Mouse (Mus musculus) limb, embryonic 13.5 days (tissue): ENCODE measurements at regions not wholly inside any gene's neighbourhood (a gene's known extent, or its start where the extent isn't known, plus 50 kb on each side); places are given as distances from the start of the nearest gene placed in this dataset.

Experiments
- ATAC-seq: fragments of 200-750 bp; cut with Nextera tagmentation; 2 replicates; pipeline ENCODE4 v1.8.0; 2017; ENCODE audit warnings: low read depth, moderate number of reproducible peaks, moderate TSS enrichment; ENCODE audit not compliant: low FRiP score
- H3K27ac ChIP-seq: fragments of 300-500 bp; sonication (generic); 2 replicates; pipeline ENCODE4 v1.5.1; 2015; ENCODE audit warnings: inconsistent platforms, mild to moderate bottlenecking, moderate library complexity
- H3K27me3 ChIP-seq: fragments of 300-500 bp; sonication (generic); 2 replicates; pipeline ENCODE4 v1.6.1; 2015; ENCODE audit warnings: mild to moderate bottlenecking, inconsistent platforms
- H3K36me3 ChIP-seq: fragments of 300-500 bp; sonication (generic); 2 replicates; pipeline ENCODE4 v1.6.1; 2015; ENCODE audit warnings: inconsistent platforms, mild to moderate bottlenecking, moderate library complexity
- H3K4me1 ChIP-seq: fragments of 300-500 bp; sonication (generic); 2 replicates; pipeline ENCODE4 v1.6.1; 2015; ENCODE audit warnings: inconsistent platforms
- H3K4me2 ChIP-seq: fragments of 300-500 bp; sonication (generic); replicated peaks from 2 replicates; pipeline ENCODE4 v1.6.1; 2015; ENCODE audit warnings: inconsistent platforms, mild to moderate bottlenecking, moderate library complexity
- H3K4me3 ChIP-seq: fragments of 300-500 bp; sonication (generic); 2 replicates; pipeline ENCODE4 v1.5.1; 2015; ENCODE audit warnings: moderate library complexity, mild to moderate bottlenecking, inconsistent platforms
- H3K9ac ChIP-seq: fragments of 300-500 bp; sonication (generic); 2 replicates; pipeline ENCODE4 v1.6.1; 2015; ENCODE audit warnings: mild to moderate bottlenecking, inconsistent platforms
- H3K9me3 ChIP-seq: fragments of 300-500 bp; sonication (generic); 2 replicates; pipeline ENCODE4 v1.6.1; 2016; ENCODE audit warnings: inconsistent platforms
- WGBS: fragments of 180-500 bp; shearing (Covaris S2); methylation state at CpG from one replicate; pipeline ENCODE4 v1.1.7; 2015; 5-methylcytosine and 5-hydroxymethylcytosine counted together

GRCm38 (mm10) chr10:67658005-67658545 is 109.3 kb upstream of the Ado start:
- Histone ChIP-seq H3K9me3 (no peaks in the 10 kb centered on the region), H3K36me3 (no peaks in the 10 kb centered on the region), H3K27ac (no peak overlapping the region), H3K27me3 (no peaks in the 10 kb centered on the region), H3K4me2 (no peak overlapping the region), H3K4me1 (no peaks in the 10 kb centered on the region), H3K4me3 (no peak overlapping the region), H3K9ac (no peak overlapping the region)
- 76% methylated on average over 4 of the region's 4 CpGs for WGBS
- ATAC-seq: no peak

GRCm38 (mm10) chr10:67657305-67657704 is 108.5 kb upstream of the Ado start:
- Histone ChIP-seq H3K9ac (no peak overlapping the region), H3K9me3 (no peaks in the 10 kb centered on the region), H3K36me3 (no peaks in the 10 kb centered on the region), H3K27me3 (no peaks in the 10 kb centered on the region), H3K4me3 (no peak overlapping the region), H3K4me2 (no peak overlapping the region), H3K4me1 (no peaks in the 10 kb centered on the region), H3K27ac (no peak overlapping the region)
- ATAC-seq: no peak
- WGBS: 72% methylated on average over 2 of the region's 2 CpGs

DNA sequence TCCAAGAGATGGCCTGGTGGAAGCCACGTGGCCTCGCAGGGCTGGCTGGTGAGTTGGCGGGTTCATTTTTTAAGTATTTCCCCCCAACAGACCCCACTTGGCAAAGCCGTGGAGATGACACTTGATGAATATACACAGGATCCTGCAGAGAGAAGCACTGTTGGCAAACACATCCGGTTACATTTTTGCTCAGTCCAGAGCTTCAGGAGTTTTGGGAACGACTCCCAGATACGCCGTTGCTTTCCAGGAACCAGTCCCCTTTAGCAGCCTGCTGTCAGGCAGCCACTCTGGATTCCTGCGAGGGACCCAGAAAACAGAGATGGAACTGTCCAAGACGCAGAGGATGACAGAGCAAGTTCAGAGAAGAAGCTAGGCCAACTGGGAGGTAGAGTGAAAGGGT is 105.8 kb upstream of the Ado start:
- no peaks in the 10 kb centered on the region for H3K4me1 ChIP-seq
- no peaks in the 10 kb centered on the region for H3K9me3 ChIP-seq
- H3K4me3 ChIP-seq: no peak overlapping the region
- ATAC-seq: no peak
- 89% methylated on average over 10 of the region's 10 CpGs for WGBS
- no peak overlapping the region for H3K27ac ChIP-seq
- H3K4me2 ChIP-seq: no peak overlapping the region
- no peaks in the 10 kb centered on the region for H3K36me3 ChIP-seq
- no peaks in the 10 kb centered on the region; the same call in 1 of the 2 replicates for H3K27me3 ChIP-seq
- no peak overlapping the region for H3K9ac ChIP-seq

DNA sequence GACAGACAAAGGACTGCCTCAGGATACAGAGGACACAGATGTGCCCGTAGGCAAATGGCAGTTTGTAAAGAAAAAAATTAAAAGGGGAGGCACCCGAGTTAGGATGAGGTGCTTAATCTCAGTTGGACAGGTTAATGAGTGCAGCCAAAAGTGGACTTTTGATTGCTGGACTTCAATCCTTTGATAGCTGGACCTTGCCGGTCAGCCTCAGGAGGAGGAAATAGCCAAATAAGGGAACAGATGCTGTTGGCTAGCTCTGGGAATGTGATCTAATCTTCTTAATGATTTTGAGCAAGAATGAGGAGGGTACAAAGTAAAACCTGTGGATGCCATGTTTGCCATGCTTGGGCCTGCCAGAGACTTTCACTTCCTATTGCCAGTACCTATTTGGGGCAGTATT is 103.5 kb upstream of the Ado start:
- WGBS: 41% methylated on average over 3 of the region's 3 CpGs
- no peak for ATAC-seq
- H3K27ac ChIP-seq: no peak overlapping the region

GRCm38 (mm10) chr10:67651386-67651785 is 102.6 kb upstream of the Ado start:
- Histone ChIP-seq H3K4me2 (no peak overlapping the region), H3K9me3 (no peaks in the 10 kb centered on the region), H3K4me3 (no peak overlapping the region), H3K27me3 (no peaks in the 10 kb centered on the region; the same call in 1 of the 2 replicates), H3K4me1 (peaks cover 13% of the 10 kb centered on the region), H3K36me3 (no peaks in the 10 kb centered on the region), H3K27ac (no peak overlapping the region), H3K9ac (no peak overlapping the region)
- ATAC-seq: no peak
- WGBS: 88% methylated on average over 2 of the region's 2 CpGs

More for the DNA sequence above, 103.5 kb upstream of the Ado start:
- Histone ChIP-seq H3K4me1 (peaks cover 9% of the 10 kb centered on the region), H3K9me3 (no peaks in the 10 kb centered on the region), H3K4me3 (no peak overlapping the region), H3K9ac (no peak overlapping the region), H3K36me3 (no peaks in the 10 kb centered on the region), H3K4me2 (no peak overlapping the region), H3K27me3 (no peaks in the 10 kb centered on the region; the same call in 1 of the 2 replicates)

- 0 out of 2 replicates have a peak overlapping the region, but pooled peaks have one; percentile 4 for H3K27ac ChIP-seq
- ATAC-seq: peak; percentile 46
- no peaks in the 10 kb centered on the region; the same call in 1 of the 2 replicates for H3K27me3 ChIP-seq
- H3K36me3 ChIP-seq: no peaks in the 10 kb centered on the region
- WGBS: 19% methylated on average over 20 of the region's 20 CpGs
- H3K4me3 ChIP-seq: peak overlapping the region; percentile 32
- peak overlapping the region; percentile 63 for H3K4me2 ChIP-seq
- H3K9me3 ChIP-seq: no peaks in the 10 kb centered on the region
- H3K4me1 ChIP-seq: peaks cover 16% of the 10 kb centered on the region
- no peak overlapping the region for H3K9ac ChIP-seq
Observed at GRCm38 (mm10) chr10:67647777-67648727, 99.3 kb upstream of the Ado start.

DNA sequence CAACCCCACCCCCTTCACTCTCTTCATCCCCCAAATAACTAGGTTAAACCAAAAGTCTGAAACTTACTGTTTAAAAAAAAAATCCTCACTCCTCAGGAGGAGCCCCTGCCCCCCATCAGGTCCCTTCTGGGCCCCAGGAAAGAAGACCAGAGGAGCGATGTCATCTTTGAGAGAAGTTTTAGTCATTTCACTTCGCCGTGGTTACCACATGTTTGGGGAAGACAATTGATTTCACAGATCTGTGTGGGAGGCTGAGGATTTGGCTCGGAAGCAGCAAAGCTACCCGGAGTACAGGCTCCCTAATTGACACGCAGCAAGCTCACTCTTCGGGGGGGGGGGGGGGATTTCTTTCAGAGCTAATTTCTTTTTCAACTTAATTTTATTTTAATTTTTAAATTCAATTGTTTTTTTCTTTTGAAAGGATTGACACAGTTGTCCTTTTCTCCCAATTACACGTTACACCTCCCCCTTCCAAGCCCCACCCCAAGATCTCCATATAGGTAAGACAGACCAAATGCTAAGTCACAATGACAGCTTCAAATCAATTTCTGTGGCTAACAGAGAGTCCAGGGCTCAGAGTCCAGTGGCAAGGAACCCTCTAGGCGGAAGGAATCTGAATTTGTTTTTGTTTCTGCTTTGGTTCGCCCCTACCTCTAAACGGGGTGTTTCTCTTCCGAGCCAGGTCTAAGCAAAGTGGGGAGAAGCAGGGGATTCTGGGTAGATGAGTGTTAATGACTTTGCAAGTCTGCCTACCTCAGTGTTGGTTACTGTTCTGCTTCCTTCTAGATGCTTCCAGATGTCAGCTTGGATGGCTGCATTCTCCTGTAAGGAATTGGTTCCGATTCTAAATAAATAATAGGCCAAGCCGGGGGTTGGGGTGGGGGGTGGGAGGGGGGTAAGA is 98.2 kb upstream of the Ado start:
- no peak overlapping the region for H3K27ac ChIP-seq
- no peaks in the 10 kb centered on the region; the same call in 1 of the 2 replicates for H3K27me3 ChIP-seq
- H3K4me2 ChIP-seq: peak overlapping the region; percentile 63
- H3K4me1 ChIP-seq: peaks cover 16% of the 10 kb centered on the region
- peak; percentile 57; the same call in 1 of the 2 replicates for ATAC-seq
- H3K9me3 ChIP-seq: no peaks in the 10 kb centered on the region
- 5% methylated on average over 14 of the region's 14 CpGs for WGBS
- peak overlapping the region; percentile 32 for H3K4me3 ChIP-seq
- H3K36me3 ChIP-seq: no peaks in the 10 kb centered on the region
- 0 out of 2 replicates have a peak overlapping the region, but pooled peaks have one; percentile 13 for H3K9ac ChIP-seq

DNA sequence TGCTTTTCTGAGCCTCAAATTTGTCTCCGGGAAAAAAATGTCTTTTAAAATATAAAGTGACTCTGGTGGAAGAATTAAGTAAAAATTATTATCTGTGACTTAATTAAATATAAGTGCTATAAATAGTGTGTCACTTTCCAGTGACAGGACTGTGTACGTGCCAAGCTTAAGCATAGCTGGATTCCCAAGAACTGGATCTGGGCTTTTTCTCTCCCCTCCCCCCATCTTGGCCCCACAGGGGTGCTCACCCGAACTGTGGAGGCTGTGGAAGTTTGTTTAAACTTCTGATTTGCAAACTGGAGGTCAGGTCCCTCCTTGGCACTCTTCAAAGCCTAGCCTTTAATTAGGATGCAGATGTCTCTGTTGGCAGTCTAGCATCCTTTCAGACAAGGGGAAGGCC is 97.1 kb upstream of the Ado start:
- Histone ChIP-seq H3K4me1 (peaks cover 16% of the 10 kb centered on the region), H3K36me3 (no peaks in the 10 kb centered on the region), H3K4me2 (no peak overlapping the region), H3K27me3 (no peaks in the 10 kb centered on the region; the same call in 1 of the 2 replicates), H3K9ac (no peak overlapping the region), H3K9me3 (no peaks in the 10 kb centered on the region), H3K4me3 (no peak overlapping the region), H3K27ac (no peak overlapping the region)
- WGBS: 40% methylated on average over 3 of the region's 3 CpGs
- no peak for ATAC-seq

DNA sequence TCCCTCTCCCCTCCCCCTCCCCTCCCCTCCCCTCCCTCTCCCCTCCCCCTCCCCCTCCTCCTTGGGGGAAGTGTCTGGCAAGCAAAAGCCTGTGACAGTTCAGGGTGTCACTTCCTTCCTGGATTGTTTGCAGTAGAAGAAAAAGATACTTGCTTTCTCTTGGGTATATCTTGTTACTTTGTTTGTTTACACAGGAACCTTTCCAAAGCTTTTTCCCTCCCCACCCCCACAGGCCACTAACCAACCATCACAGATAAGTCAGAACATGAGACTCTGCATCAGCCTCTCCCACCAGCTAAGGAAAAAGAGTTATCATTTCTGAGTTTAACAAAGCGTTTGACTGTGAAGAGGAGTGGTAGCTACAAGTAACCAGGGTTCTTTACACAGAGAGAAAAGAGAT is 95.5 kb upstream of the Ado start:
- no peak for ATAC-seq
- Histone ChIP-seq H3K27me3 (no peaks in the 10 kb centered on the region), H3K9me3 (no peaks in the 10 kb centered on the region), H3K9ac (no peak overlapping the region), H3K27ac (no peak overlapping the region), H3K36me3 (no peaks in the 10 kb centered on the region), H3K4me1 (peaks cover 16% of the 10 kb centered on the region), H3K4me2 (no peak overlapping the region), H3K4me3 (no peak overlapping the region)
- 55% methylated on average over 1 of the region's 1 CpGs for WGBS

- no peak overlapping the region for H3K4me2 ChIP-seq
- H3K4me3 ChIP-seq: no peak overlapping the region
- H3K4me1 ChIP-seq: peaks cover 16% of the 10 kb centered on the region
- no peak for ATAC-seq
- H3K27ac ChIP-seq: no peak overlapping the region
- H3K36me3 ChIP-seq: no peaks in the 10 kb centered on the region
- H3K9me3 ChIP-seq: no peaks in the 10 kb centered on the region
- H3K27me3 ChIP-seq: no peaks in the 10 kb centered on the region
- H3K9ac ChIP-seq: no peak overlapping the region
- 44% methylated on average over 7 of the region's 7 CpGs for WGBS
Observed at GRCm38 (mm10) chr10:67643685-67644084, 94.9 kb upstream of the Ado start.

DNA sequence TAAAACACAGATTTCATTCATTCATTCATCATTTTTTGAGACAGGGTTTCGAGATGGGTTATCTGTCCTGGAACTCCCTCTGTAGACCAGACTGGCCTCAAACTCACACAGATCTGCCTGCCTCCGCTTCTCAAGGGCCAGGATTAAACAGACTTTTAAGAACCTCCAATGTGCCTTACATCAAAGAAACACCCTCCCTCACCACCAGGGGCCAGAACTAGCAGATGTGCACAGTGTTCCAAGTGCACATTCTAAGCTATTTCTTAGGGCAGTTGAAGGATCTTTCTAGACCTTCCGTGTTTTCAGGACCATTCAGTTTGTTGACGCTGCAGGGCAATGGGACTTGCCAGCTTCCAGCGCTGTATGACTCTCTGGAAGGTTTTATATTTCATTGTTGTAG is 88.6 kb upstream of the Ado start:
- H3K9me3 ChIP-seq: 0 out of 2 replicates have a peak, but pooled peaks cover 3% of the 10 kb centered on the region
- 29% methylated on average over 5 of the region's 5 CpGs for whole genome bisulfite sequencing
- H3K36me3 ChIP-seq: no peaks in the 10 kb centered on the region
- H3K9ac ChIP-seq: no peak overlapping the region
- H3K4me2 ChIP-seq: no peak overlapping the region
- H3K4me3 ChIP-seq: no peak overlapping the region
- no peaks in the 10 kb centered on the region for H3K27me3 ChIP-seq
- peak; percentile 11; the same call in 1 of the 2 replicates for ATAC-seq
- no peak overlapping the region for H3K27ac ChIP-seq
- peaks cover 17% of the 10 kb centered on the region for H3K4me1 ChIP-seq
